Mouse (Mus musculus): ENCODE data around the gene 1190005I06Rik.

DNA sequence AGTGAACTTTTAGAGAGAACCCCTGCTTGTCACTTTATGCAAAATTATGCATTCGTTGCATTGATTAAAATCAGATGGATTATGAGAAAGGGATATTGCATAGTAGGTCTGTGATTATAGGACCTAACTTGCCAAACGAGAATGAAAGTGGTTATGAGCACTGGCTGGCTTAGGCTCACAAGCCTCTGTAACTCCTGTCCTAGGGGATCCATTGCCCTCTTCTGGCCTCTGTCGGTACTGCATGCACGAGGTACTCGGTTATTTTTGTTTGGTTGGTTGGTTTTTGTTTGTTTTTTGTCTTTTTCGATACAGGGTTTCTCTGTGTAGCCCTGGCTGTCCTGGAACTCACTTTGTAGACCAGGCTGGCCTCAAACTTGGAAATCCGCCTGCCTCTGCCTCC is 39.5 kb downstream of the 1190005I06Rik start:
- TF ChIP-seq CTCF (conservative IDR thresholded peaks at IDR 0.05; ENCODE audit: low read length) (peak; percentile 90), NANOG (IDR thresholded peaks at IDR 0.05; ENCODE audit: borderline replicate concordance, low read length) (no peak), POU5F1 (IDR thresholded peaks at IDR 0.05; ENCODE audit: borderline replicate concordance, low read length) (no peak)

Data from E14TG2a.4 (cell line).